Mouse (Mus musculus): ENCODE results near the gene Crocc2. TPM values are rescaled to one million over a fixed set of nuclear protein-coding genes. Genes with fewer than 3 reads are reported as not detected.
"Not testable (repeated sequence)": the region's sequence is repeated elsewhere in the genome, so short reads cannot be mapped to it uniquely, and the experiment has no call there.

Crocc2 gene
- polyA plus RNA-seq, 1 experiment from 2014 or later: 0.45 TPM

DNA sequence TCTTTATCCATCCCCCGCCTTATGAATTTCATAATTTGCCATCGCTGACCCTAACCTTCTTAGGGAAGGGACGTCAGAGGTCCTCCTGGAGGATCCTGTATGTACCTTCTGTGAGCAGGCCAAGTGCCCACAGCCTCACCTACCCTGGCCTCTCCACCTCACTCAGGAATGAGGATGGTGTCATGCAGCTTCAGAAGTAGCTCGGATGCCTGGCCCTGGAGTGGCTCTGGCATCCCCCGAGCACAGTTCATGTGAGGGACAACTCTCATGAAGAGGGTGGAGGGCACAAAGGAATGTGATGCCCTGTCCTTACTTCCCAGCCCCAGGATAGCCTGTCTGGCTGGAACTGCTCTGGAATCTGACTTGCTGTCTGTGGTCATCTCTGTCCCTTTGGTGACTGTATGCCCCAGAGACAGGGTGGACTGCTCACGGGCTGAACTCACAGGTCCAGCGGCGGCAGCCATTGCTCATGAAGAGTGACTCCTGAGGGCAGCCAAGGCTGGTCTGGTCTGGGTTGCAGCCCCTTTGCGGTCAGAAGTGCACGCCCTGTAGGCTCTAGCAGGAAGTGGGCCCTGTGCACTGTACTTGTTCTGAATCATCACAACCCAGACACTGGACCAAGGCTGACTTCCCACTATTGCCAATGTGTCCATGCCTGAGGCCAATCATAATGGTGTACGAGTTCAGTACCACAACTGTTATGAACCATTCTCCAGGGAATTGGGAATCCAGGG, 2.0 kb upstream of the Crocc2 start:
- Histone ChIP-seq H3K27me3 (0 out of 2 replicates have a peak, but pooled peaks cover 5% of the 10 kb centered on the region), H3K4me1 (peaks cover 10% of the 10 kb centered on the region; the same call in 1 of the 2 replicates)
- no peak for ATAC-seq (ENCODE audit: low FRiP score)

DNA sequence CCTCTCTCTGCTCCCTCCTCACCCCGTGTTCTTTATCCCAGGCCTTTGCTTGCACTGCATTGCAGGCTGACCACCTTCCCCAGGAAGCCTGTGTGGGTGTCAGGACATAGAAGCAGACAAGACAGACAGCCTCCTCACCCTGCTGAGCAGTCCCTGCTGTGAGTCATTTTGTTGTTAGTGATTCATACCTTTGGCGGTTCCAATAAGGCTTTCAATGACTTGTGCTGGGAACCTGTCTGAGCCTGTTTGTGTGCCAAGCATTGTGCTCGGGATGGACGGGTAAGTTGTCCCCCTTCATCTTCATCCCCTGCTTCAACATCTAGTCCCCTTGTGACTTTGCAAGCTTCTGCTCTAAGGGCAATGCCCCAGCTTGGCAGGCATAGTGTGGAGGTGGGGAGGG, 5.1 kb downstream of the Crocc2 start:
- Histone ChIP-seq H3K27me3 (peaks cover 19% of the 10 kb centered on the region), H3K4me3 (no peak overlapping the region), H3K9me3 (replicated peaks) (no peaks in the 10 kb centered on the region), H3K27ac (no peak overlapping the region), H3K4me1 (peaks cover 26% of the 10 kb centered on the region), H3K4me2 (replicated peaks) (no peak overlapping the region), H3K9ac (no peak overlapping the region; the same call in 1 of the 2 replicates), H3K36me3 (no peaks in the 10 kb centered on the region)
- 64% methylated on average over 4 of the region's 4 CpGs for WGBS
- no peak for ATAC-seq (ENCODE audit: low FRiP score)

More for the DNA sequence above, 2.0 kb upstream of the Crocc2 start:
- Histone ChIP-seq H3K27ac (no peak overlapping the region), H3K4me3 (no peak overlapping the region), H3K4me2 (replicated peaks) (no peak overlapping the region), H3K36me3 (no peaks in the 10 kb centered on the region), H3K9ac (no peak overlapping the region), H3K9me3 (replicated peaks) (no peaks in the 10 kb centered on the region)
- WGBS: 85% methylated on average over 11 of the region's 11 CpGs

DNA sequence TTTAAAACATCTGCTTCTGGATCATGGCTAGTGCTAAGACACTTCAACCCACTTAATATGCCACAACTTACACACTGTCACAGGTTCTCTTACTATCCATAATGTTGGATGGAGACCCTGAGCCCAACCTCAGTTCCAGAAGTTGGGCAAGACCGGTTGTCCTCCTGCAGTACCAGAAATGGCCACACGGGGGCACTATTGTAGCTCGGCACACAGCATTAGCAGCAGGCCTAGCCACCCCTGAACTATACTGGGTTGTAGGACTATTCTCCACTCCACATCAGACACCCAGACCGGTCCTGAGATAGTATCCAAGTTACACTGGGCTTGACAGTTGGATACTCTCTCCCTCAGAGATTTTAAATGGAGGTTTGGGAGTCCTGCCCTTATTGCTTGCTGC, 5.9 kb downstream of the Crocc2 start:
- peak; percentile 55 for ATAC-seq (ENCODE audit: low FRiP score)
- H3K27ac ChIP-seq: no peak overlapping the region
- H3K27me3 ChIP-seq: peaks cover 18% of the 10 kb centered on the region
- H3K9ac ChIP-seq: no peak overlapping the region
- H3K4me3 ChIP-seq: no peak overlapping the region
- H3K36me3 ChIP-seq: no peaks in the 10 kb centered on the region
- 2% methylated on average over 4 of the region's 4 CpGs for WGBS
- H3K9me3 ChIP-seq (replicated peaks): no peaks in the 10 kb centered on the region
- no peak overlapping the region for H3K4me2 ChIP-seq (replicated peaks)
- H3K4me1 ChIP-seq: peaks cover 21% of the 10 kb centered on the region

DNA sequence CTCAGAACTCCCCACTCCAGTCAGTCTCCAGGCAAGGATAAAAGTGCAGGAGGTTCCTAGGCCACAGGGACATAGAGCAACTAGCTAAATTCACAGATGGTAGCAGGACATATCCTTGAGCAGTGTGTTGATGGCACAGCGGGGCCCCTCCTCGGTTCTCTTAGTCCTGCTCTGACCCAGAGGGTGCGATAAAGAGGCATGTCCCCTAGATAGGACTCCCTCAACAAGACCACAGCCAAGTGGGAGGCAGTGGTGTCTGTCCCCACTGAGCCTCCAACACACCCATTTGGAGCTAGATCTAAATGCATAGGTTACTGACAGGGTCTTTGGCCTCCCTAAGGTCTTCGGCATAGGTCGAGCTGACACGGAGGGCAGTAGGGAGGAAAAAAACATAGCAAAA, 7.3 kb downstream of the Crocc2 start:
- H3K4me1 ChIP-seq: peaks cover 21% of the 10 kb centered on the region
- H3K4me3 ChIP-seq: 0 out of 2 replicates have a peak overlapping the region, but pooled peaks have one; percentile 40
- H3K9me3 ChIP-seq (replicated peaks): no peaks in the 10 kb centered on the region
- peaks cover 22% of the 10 kb centered on the region for H3K27me3 ChIP-seq
- H3K27ac ChIP-seq: no peak overlapping the region
- peak overlapping the region; percentile 82; the same call in 1 of the 2 replicates for H3K4me2 ChIP-seq (replicated peaks)
- H3K36me3 ChIP-seq: no peaks in the 10 kb centered on the region
- ATAC-seq (ENCODE audit: low FRiP score): peak; percentile 20; the same call in 1 of the 2 replicates
- 17% methylated on average over 6 of the region's 6 CpGs for WGBS
- no peak overlapping the region for H3K9ac ChIP-seq

DNA sequence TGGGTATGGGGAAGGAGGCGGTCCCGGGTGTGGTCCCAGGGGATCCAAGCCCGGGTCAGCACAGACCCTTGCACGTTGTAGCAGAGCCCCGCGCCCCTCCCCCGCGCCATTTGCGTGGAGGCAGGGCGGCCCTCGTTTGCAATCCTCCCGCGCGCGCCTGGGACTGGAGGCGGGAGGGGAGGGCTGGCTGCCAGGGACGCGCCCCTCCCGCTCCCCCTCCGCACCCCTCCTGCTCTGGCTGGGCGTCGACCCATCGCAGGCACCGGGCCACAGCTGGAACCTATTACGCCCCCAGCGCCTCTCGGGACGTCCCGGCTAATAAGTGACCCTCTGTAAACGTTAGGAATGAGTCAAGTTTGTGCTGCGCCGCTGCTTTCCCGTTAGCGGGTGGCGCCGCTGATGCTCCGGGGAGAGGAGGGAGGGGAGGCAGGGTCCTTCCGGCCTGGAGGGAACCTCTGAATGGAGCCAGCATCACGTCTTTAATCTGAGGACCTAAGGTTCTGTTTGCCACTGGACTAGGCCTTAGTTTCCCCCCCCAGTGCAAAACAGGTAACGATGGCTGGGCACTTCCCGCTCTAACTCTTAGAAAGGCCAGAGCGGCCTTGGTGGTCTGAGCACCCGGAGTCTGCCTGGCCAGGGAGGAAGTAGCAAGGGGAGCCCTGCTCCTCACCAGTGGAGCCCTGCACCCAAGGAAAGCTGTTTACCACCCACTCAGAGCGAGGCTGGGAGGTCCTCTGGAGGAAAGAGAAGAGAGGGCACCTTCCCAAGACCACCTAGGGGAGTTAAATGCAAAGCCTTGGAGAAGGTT, 8.2 kb downstream of the Crocc2 start:
- 3% methylated on average over 38 of the region's 44 CpGs for WGBS
- peak overlapping the region; percentile 40 for H3K4me3 ChIP-seq
- peak; percentile 80 for ATAC-seq (ENCODE audit: low FRiP score)
- H3K9ac ChIP-seq: peak overlapping the region; percentile 56
- H3K4me1 ChIP-seq: peaks cover 21% of the 10 kb centered on the region
- H3K36me3 ChIP-seq: no peaks in the 10 kb centered on the region
- peak overlapping the region; percentile 52 for H3K27ac ChIP-seq
- peak overlapping the region; percentile 82 for H3K4me2 ChIP-seq (replicated peaks)
- peaks cover 19% of the 10 kb centered on the region for H3K27me3 ChIP-seq
- no peaks in the 10 kb centered on the region for H3K9me3 ChIP-seq (replicated peaks)

DNA sequence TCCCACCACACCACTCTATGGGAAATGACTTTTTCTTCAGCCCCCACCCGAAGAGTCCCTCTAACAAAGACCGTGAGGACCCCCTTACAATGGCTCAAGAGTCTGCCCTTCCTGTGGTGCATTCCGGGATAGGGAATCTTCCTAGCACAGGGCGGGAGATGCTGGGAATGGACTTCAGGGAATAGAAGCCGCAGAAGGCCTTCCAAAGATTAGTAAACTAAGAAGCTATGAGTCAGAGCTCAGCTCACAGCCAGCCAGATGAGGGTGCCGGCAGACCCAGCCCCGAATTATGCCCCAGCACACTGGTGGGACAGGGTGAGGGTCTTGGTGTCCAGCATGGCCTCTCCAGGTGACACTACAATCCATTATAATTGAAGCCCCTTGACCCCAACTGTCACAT, 13.8 kb downstream of the Crocc2 start:
- 91% methylated on average over 7 of the region's 7 CpGs for WGBS

DNA sequence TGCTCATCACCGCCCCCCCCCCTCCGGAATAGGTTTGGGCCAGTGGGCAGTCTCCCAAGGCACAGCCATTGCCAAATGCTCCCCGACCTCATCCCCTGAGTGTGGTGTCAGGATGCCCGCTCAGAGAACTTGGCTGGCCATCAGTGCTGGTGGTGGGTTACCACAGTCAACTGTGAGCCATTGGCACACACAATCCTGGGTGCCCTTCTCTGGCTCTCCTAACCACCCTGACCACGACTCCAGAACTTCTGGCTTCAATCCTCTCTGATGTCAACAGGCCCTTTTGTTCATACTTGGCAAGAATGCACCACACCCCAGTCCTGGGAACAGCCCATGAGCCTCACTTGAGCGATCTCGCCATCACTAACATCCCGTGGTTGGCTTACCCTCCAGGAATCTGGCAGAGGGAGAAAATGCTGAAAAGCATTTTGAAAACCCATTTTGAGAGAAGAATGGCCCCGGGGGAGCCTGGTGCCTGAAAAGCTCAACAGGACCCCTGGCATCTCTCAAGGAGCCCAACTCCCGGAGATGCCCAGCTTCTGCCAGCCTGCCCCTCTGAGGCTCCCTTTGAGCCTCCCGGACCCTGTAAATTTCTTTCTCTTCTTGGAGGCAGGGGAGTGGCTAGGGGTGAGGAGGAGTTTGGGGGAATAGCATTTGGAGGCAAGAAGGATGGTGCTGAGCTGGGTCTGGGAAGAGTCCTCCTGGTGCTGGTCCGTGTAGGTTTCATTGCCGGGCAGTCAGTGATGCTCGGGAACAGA, 15.7 kb downstream of the Crocc2 start:
- H3K4me1 ChIP-seq: no peaks in the 10 kb centered on the region
- H3K4me3 ChIP-seq: no peak overlapping the region
- H3K4me2 ChIP-seq (replicated peaks): no peak overlapping the region
- 78% methylated on average over 14 of the region's 14 CpGs for WGBS
- ATAC-seq (ENCODE audit: low FRiP score): no peak
- H3K36me3 ChIP-seq: no peaks in the 10 kb centered on the region
- H3K27me3 ChIP-seq: peaks cover 15% of the 10 kb centered on the region
- no peak overlapping the region for H3K27ac ChIP-seq
- H3K9ac ChIP-seq: no peak overlapping the region
- no peaks in the 10 kb centered on the region for H3K9me3 ChIP-seq (replicated peaks)

More for the DNA sequence above, 13.8 kb downstream of the Crocc2 start:
- no peaks in the 10 kb centered on the region for H3K36me3 ChIP-seq
- no peak overlapping the region for H3K9ac ChIP-seq
- H3K4me2 ChIP-seq (replicated peaks): no peak overlapping the region
- peaks cover 3% of the 10 kb centered on the region for H3K4me1 ChIP-seq
- peaks cover 17% of the 10 kb centered on the region for H3K27me3 ChIP-seq
- no peak overlapping the region for H3K4me3 ChIP-seq
- H3K27ac ChIP-seq: no peak overlapping the region
- no peaks in the 10 kb centered on the region for H3K9me3 ChIP-seq (replicated peaks)
- no peak for ATAC-seq (ENCODE audit: low FRiP score)

DNA sequence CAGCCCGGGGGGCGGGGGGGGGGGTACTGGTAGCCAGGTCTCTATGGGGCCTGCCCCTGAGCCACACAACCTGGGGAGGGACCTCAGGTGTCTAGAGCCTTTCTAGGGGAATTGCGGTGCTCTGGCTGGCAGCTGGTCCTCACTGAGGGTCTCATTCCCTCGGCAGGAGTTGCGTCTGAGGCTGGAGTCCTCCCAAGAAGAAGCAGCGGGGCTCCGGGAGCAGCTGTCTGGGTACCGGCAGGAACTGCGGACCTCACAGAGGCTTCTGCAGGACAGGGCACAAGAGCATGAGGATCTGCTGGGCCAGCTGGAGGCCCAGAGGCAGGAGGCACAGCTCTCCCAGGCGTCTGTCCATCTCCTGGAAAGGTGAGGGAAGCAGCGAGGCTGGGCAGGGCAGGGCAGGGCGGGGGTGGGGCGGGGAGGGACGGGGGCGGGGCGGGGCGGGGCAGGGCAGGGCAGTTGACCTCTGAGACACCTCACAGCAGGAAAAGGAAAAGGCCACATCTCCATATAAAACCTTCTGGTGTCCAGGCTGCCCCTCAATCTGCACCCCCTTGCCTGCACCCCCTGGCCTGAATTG, 22.3 kb downstream of the Crocc2 start:
- H3K4me2 ChIP-seq (replicated peaks): 0 out of 2 replicates have a peak overlapping the region, but pooled peaks have one; percentile 3
- peaks cover 30% of the 10 kb centered on the region for H3K27me3 ChIP-seq
- no peak for ATAC-seq (ENCODE audit: low FRiP score)

DNA sequence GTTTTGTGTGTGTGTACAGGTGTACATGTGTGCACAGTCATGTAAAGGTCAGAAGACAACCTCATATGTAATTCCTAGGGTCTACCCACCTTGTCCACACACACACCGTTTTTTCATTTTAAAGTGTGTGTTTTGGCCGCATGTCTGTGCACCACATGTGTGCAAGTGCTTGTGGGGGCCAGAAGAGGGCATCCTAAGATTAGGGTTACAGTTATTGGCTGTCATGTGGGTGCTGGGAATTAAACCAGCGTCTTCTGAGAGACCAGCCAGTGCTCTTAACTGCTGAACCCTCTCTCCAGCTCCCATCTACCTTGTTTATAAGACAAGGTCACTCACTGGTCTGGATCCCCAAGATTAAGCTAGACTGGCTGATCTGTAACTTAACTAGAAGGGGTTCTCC, 26.4 kb downstream of the Crocc2 start:
- Histone ChIP-seq H3K9me3 (replicated peaks) (0 out of 2 replicates have a peak, but pooled peaks cover 5% of the 10 kb centered on the region), H3K27me3 (peaks cover 18% of the 10 kb centered on the region), H3K4me2 (replicated peaks) (no peak overlapping the region), H3K4me1 (peaks cover 10% of the 10 kb centered on the region), H3K27ac (no peak overlapping the region), H3K9ac (no peak overlapping the region), H3K4me3 (no peak overlapping the region), H3K36me3 (no peaks in the 10 kb centered on the region)
- WGBS: 92% methylated on average over 3 of the region's 3 CpGs
- no peak for ATAC-seq (ENCODE audit: low FRiP score)

More for the DNA sequence above, 22.3 kb downstream of the Crocc2 start:
- Histone ChIP-seq H3K9me3 (replicated peaks) (0 out of 2 replicates have a peak, but pooled peaks cover 5% of the 10 kb centered on the region), H3K9ac (no peak overlapping the region), H3K27ac (no peak overlapping the region), H3K4me3 (no peak overlapping the region), H3K4me1 (peaks cover 10% of the 10 kb centered on the region), H3K36me3 (no peaks in the 10 kb centered on the region)
- under 1% methylated on average over 9 of the region's 17 CpGs for WGBS

DNA sequence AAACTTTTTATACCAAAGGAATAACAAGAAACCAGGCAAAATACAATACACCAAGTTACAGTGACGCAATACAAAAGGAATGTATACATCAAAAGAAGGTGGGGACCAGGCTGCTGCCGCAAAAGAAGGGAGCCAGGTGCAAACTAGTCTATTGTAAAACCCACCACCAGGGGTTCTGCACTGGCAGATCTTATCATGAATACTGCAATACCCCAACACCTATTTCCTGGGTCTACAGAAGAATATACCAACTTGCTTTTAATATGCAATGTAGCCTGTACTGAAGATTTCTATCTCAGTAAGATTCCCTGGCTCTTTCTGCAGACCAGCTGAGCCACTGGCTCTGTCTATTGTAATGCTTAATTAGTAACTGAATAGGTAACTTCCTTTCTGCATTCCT, 28.9 kb downstream of the Crocc2 start:
- H3K36me3 ChIP-seq; H3K4me2 ChIP-seq (replicated peaks); H3K27ac ChIP-seq; H3K9me3 ChIP-seq (replicated peaks); H3K4me3 ChIP-seq; H3K9ac ChIP-seq; H3K27me3 ChIP-seq; ATAC-seq (ENCODE audit: low FRiP score); H3K4me1 ChIP-seq: not testable (repeated sequence)
- 93% methylated on average over 2 of the region's 2 CpGs for WGBS

DNA sequence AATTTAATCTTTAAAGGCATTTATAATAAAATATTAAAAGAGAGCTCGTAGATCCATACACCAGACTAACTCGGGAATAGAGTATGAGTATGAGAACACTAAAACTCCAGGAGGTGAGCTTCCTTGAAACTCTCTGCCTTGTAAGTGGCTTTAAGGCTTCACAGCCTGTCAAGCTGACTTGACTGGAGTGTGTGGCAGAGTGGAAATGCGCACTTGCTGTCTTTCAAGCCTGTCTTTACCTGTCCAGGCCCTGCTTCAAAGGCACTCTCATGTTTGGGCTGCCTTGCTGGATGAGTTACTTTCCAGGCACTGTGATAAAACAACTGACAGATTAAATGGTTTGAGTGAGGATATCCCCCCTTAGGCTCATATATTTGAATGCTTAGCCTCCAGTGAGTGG, 29.4 kb downstream of the Crocc2 start:
- ATAC-seq (ENCODE audit: low FRiP score): no peak
- Histone ChIP-seq H3K27ac (no peak overlapping the region), H3K4me3 (no peak overlapping the region), H3K9me3 (replicated peaks) (0 out of 2 replicates have a peak, but pooled peaks cover 5% of the 10 kb centered on the region), H3K9ac (no peak overlapping the region), H3K4me2 (replicated peaks) (no peak overlapping the region), H3K27me3 (no peaks in the 10 kb centered on the region), H3K36me3 (no peaks in the 10 kb centered on the region), H3K4me1 (no peaks in the 10 kb centered on the region)
- 86% methylated on average over 3 of the region's 3 CpGs for WGBS
